Mouse (Mus musculus) neural tube, embryonic 14.5 days (tissue): ENCODE measurements at regions not wholly inside any gene's neighbourhood (a gene's known extent, or its start where the extent isn't known, plus 50 kb on each side); places are given as distances from the start of the nearest gene placed in this dataset.

ENCODE experiments used
- ATAC-seq: fragments of 200-750 bp; cut with Nextera tagmentation; 2 replicates; pipeline ENCODE4 v1.8.0; 2017; ENCODE audit warnings: low read depth, mild to moderate bottlenecking, moderate TSS enrichment, moderate library complexity
- H3K27ac ChIP-seq: fragments of 300-500 bp; sonication (generic); 2 replicates; pipeline ENCODE4 v1.5.1; 2014; ENCODE audit warnings: low read depth, mild to moderate bottlenecking, control low read depth, low read length, moderate library complexity, mixed read lengths
- H3K27me3 ChIP-seq: fragments of 300-500 bp; sonication (generic); 2 replicates; pipeline ENCODE4 v1.6.1; 2014; ENCODE audit warnings: low read length; ENCODE audit not compliant: control insufficient read depth, insufficient read depth
- H3K36me3 ChIP-seq: fragments of 300-500 bp; sonication (generic); 2 replicates; pipeline ENCODE4 v1.6.1; 2014; ENCODE audit warnings: low read length, mixed read lengths; ENCODE audit not compliant: control insufficient read depth, insufficient read depth
- H3K4me1 ChIP-seq: fragments of 300-500 bp; sonication (generic); 2 replicates; pipeline ENCODE4 v1.6.1; 2014; ENCODE audit warnings: low read length; ENCODE audit not compliant: control insufficient read depth, insufficient read depth
- H3K4me2 ChIP-seq: fragments of 300-500 bp; sonication (generic); 2 replicates; pipeline ENCODE4 v1.6.1; 2014; ENCODE audit warnings: mild to moderate bottlenecking, low read depth, low read length, control low read depth
- H3K4me3 ChIP-seq: fragments of 300-500 bp; sonication (generic); 2 replicates; pipeline ENCODE4 v1.5.1; 2014; ENCODE audit warnings: low read depth, low read length, control low read depth, mixed read lengths
- H3K9ac ChIP-seq: fragments of 300-500 bp; sonication (generic); replicated peaks from 2 replicates; pipeline ENCODE4 v1.6.1; 2014; ENCODE audit warnings: low read depth, mild to moderate bottlenecking, control low read depth, low read length, mixed read lengths
- H3K9me3 ChIP-seq: fragments of 300-500 bp; sonication (generic); 2 replicates; pipeline ENCODE4 v1.6.1; 2016; ENCODE audit warnings: low read length; ENCODE audit not compliant: control insufficient read depth
- WGBS: fragments of 180-500 bp; shearing (Covaris S2); extraction: QIAGEN DNeasy Blood & Tissue Kit; methylation state at CpG from one replicate; pipeline ENCODE4 v1.1.7; 2014; 5-methylcytosine and 5-hydroxymethylcytosine counted together

DNA sequence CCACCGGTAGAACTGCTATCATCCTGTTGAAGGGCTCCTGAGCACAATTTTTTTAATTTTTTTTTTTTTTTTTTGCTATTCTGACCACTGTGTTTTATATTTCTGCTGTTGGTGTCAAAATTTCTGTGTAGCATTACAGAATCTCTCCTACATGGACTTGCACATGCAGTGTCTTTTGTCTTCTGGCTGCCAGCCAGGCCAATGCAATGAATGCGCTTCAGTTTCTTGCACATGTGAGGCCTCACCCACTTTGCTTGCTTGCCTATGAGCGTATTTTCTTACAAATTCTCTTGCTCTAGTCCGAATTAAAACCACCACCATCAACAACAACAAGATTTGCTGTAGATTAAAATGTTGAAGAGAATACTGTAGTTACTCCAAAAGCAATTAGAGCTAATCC, 213.2 kb upstream of the P2ry1 start:
- WGBS = 88% methylated on average over 4 of the region's 4 CpGs
- no peak overlapping the region for H3K4me3 ChIP-seq
- H3K36me3 ChIP-seq = no peaks in the 10 kb centered on the region
- no peak overlapping the region for H3K9ac ChIP-seq
- H3K4me1 ChIP-seq = no peaks in the 10 kb centered on the region
- no peak overlapping the region for H3K4me2 ChIP-seq
- H3K9me3 ChIP-seq = no peaks in the 10 kb centered on the region
- no peak for ATAC-seq
- H3K27me3 ChIP-seq = no peaks in the 10 kb centered on the region
- no peak overlapping the region for H3K27ac ChIP-seq

DNA sequence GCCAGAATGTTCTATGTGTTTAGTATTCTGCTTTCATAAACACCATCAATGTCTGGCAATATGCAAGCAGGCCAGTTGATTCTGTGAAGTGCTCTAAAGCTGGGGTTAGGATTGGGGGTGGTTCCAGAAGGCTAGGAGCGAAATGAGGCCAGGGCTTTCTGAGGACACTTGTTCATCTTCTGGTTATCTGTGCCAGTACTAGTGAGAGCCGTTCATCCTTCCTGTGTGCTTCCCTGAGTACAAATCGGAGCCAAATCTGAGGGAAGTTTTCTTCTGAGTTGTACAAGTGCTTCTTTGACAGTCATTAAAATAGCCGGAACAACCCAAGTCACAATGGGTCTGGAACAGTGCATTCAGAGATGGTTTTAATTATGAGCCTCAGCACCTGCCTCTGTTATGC, 210.4 kb upstream of the P2ry1 start:
- no peaks in the 10 kb centered on the region for H3K4me1 ChIP-seq
- no peaks in the 10 kb centered on the region for H3K27me3 ChIP-seq
- ATAC-seq = no peak
- H3K4me2 ChIP-seq = no peak overlapping the region
- no peak overlapping the region for H3K9ac ChIP-seq
- no peaks in the 10 kb centered on the region for H3K9me3 ChIP-seq
- H3K36me3 ChIP-seq = no peaks in the 10 kb centered on the region
- H3K27ac ChIP-seq = no peak overlapping the region
- H3K4me3 ChIP-seq = no peak overlapping the region
- 69% methylated on average over 4 of the region's 4 CpGs for WGBS

DNA sequence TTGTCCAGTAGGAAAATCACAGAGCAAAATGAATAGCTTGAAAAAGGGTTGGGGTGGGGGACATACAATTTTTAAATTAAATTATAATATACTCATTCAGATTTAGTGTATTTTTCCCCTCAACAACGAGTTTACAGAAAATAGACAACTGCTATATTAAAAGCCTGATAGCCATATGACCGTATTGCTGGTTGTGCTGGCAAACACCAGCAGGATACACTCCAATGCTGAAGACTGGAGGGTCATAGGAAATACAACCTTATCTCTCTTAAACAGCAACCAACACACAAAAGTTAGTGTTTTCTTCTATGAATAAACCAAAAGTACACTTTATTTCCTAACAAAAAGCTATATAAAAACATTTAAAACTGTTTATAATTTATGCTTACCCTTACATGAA, 206.4 kb upstream of the P2ry1 start:
- Histone ChIP-seq H3K9ac (no peak overlapping the region), H3K27me3 (no peaks in the 10 kb centered on the region), H3K36me3 (no peaks in the 10 kb centered on the region), H3K9me3 (no peaks in the 10 kb centered on the region), H3K27ac (no peak overlapping the region), H3K4me2 (no peak overlapping the region), H3K4me1 (no peaks in the 10 kb centered on the region), H3K4me3 (no peak overlapping the region)
- 92% methylated on average over 2 of the region's 2 CpGs for WGBS
- ATAC-seq = no peak

DNA sequence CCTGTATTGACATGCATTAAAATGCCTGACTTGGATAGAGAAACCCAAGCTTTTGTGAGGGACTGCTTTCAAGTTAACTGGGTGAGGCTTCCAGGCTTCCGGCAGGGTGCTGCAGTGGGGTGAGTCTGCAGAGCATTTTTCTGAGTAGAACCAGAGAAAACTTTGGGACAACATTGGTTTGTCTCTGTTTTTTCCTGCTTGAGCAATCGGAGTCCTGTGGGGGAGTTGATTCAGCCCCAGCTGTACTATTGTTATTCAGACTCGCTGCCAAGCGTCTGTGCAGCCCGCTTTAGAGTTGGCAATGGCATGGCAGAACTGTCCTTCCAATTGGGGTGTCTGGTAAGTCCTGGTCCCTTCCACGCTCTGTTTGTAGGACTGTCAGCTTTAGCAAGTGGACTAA, 204.8 kb upstream of the P2ry1 start:
- no peak overlapping the region for H3K4me2 ChIP-seq
- no peak overlapping the region for H3K4me3 ChIP-seq
- no peak for ATAC-seq
- 79% methylated on average over 6 of the region's 6 CpGs for WGBS
- no peak overlapping the region for H3K27ac ChIP-seq
- no peaks in the 10 kb centered on the region for H3K36me3 ChIP-seq
- no peak overlapping the region for H3K9ac ChIP-seq
- H3K27me3 ChIP-seq = no peaks in the 10 kb centered on the region
- H3K4me1 ChIP-seq = no peaks in the 10 kb centered on the region
- no peaks in the 10 kb centered on the region for H3K9me3 ChIP-seq

DNA sequence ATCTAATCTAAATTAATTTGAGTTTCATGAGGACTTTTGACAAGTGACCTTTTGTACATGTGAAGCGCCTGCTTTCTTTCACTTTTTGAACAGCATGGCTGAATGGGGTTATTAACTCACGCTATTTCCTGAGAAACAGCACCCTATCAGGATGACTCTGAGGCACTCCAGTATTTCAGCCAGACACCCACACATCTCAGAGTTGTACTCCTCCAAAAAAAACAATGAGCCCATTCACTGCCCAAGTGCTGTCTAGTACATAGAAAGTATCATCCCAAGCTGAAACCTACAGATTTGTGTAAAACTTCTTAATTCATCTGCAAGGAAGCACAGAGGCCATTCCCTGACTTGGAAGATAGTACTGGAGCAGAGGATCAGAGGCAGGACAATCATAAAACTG, 204.1 kb upstream of the P2ry1 start:
- Histone ChIP-seq H3K27ac (no peak overlapping the region), H3K4me3 (no peak overlapping the region), H3K9ac (no peak overlapping the region), H3K4me2 (no peak overlapping the region), H3K27me3 (no peaks in the 10 kb centered on the region), H3K36me3 (no peaks in the 10 kb centered on the region), H3K4me1 (no peaks in the 10 kb centered on the region), H3K9me3 (no peaks in the 10 kb centered on the region)
- WGBS = 85% methylated on average over 2 of the region's 2 CpGs
- ATAC-seq = no peak

DNA sequence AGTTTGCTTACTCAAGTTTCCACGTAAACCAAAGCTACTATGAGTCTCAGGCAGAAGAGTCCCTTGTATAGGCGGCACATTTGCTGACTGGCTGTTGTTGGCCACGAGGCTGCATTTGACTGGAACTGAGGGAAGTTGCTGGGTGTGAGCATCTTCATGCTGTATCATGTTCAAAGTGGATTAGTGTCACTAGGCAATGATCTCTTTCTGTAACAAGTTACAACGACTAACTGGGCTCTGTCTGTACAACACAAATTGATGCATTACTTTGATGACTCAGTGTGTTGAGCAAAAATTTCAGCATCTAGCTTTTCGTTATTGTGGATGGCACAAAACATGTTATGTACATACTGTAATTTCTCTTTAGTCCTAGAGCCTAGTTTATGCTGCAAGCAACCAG, 203.7 kb upstream of the P2ry1 start:
- H3K4me2 ChIP-seq = no peak overlapping the region
- 87% methylated on average over 5 of the region's 5 CpGs for WGBS
- H3K9ac ChIP-seq = no peak overlapping the region
- H3K9me3 ChIP-seq = no peaks in the 10 kb centered on the region
- H3K4me1 ChIP-seq = no peaks in the 10 kb centered on the region
- no peak for ATAC-seq
- H3K36me3 ChIP-seq = no peaks in the 10 kb centered on the region
- H3K27me3 ChIP-seq = no peaks in the 10 kb centered on the region
- no peak overlapping the region for H3K27ac ChIP-seq
- no peak overlapping the region for H3K4me3 ChIP-seq

DNA sequence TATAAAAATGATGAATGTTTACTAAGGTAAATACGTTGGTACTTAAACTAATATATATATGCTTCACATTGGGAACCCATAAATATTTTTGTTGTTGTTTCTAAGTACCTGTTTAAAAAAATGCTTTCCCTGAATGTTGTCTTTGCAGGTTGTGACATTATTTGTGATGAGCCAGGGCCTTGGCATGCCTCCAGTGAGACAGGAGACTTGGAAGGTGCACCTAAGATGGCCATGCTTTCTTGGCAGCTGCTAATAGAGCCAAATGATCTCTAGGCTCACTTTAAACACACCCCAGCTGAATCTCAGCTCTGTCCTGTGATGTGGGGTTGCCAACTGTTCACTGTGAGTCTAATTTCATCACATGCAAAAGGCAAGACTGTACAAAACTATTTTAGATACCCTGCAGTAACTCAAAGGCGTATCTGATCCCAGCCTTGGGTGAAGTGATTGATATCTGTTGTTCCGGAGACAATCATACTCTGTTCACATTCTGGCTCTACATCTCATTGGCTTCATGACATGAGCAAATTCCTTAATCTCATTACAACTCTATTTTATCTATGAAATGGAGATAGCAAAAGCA, 197.8 kb upstream of the P2ry1 start:
- no peak for ATAC-seq
- Histone ChIP-seq H3K27me3 (no peaks in the 10 kb centered on the region), H3K4me1 (no peaks in the 10 kb centered on the region), H3K4me2 (no peak overlapping the region), H3K36me3 (no peaks in the 10 kb centered on the region), H3K27ac (no peak overlapping the region), H3K4me3 (no peak overlapping the region), H3K9me3 (no peaks in the 10 kb centered on the region), H3K9ac (no peak overlapping the region)
- WGBS = 89% methylated on average over 3 of the region's 3 CpGs

DNA sequence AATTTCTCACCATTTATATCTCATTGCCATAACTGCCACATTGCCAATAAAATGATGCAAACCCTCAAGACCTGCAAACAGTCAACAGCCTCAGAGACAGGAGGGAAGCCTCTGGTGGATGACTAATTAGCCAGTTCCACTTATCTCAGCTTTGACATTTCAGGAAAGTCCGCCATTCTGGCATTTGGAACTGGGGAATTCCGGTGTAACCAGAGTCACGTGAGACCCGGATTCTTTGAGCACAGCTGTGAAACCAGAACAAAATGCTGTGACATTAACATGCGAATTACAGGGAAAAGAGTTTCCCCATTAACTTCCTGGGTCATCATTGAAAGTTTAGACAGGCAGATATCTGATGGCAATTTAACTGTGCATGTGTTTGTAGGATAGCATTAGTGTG, 190.7 kb upstream of the P2ry1 start:
- Histone ChIP-seq H3K4me1 (no peaks in the 10 kb centered on the region), H3K27me3 (no peaks in the 10 kb centered on the region), H3K9ac (no peak overlapping the region), H3K9me3 (no peaks in the 10 kb centered on the region), H3K4me3 (no peak overlapping the region), H3K4me2 (no peak overlapping the region), H3K36me3 (no peaks in the 10 kb centered on the region), H3K27ac (no peak overlapping the region)
- 69% methylated on average over 5 of the region's 5 CpGs for WGBS
- ATAC-seq = no peak

DNA sequence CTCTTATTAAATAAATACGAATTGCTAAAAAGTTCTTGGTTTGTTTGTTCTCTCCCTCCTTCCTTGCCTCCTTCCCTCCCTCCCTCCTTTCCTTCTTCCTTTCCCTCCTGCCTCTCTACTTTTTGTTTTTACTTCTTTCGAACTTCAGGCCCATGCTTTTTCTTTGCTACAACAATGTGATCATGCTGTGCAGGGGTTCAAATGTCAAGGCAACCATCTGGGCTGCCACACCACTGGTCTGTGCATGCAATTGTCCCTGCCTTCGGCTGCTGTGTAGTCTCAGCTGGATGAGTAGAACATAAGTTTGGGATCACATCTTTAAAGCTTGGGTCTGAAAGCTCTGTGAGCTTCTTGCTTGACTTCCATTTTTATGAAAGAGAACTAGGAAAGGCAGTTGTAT, 189.1 kb upstream of the P2ry1 start:
- no peak overlapping the region for H3K27ac ChIP-seq
- H3K36me3 ChIP-seq = no peaks in the 10 kb centered on the region
- no peak overlapping the region for H3K4me3 ChIP-seq
- no peaks in the 10 kb centered on the region for H3K9me3 ChIP-seq
- no peak overlapping the region for H3K4me2 ChIP-seq
- no peak for ATAC-seq
- H3K9ac ChIP-seq = no peak overlapping the region
- H3K4me1 ChIP-seq = no peaks in the 10 kb centered on the region
- no peaks in the 10 kb centered on the region for H3K27me3 ChIP-seq
- 47% methylated on average over 3 of the region's 3 CpGs for WGBS
